Mouse (Mus musculus) MN1 (cell line): ENCODE results near the gene Thap2.

Experiments used
- DNase-seq: peaks from one replicate; pipeline ENCODE4 v3.0.0-alpha.2; 2016; ENCODE audit warnings: low spot score

Gene Thap2

GRCm38 (mm10) chr10:115384221-115385017, at the start of gene Thap2, which contains the start of gene Zfc3h1:
Gene Thap2 (minus strand): TSS chr10:115384443.
Gene Zfc3h1 (plus strand): TSS chr10:115384959.
- peak; percentile 100 for DNase-seq

GRCm38 (mm10) chr10:115425351-115425750, 41.1 kb upstream of the Thap2 start:
- DNase-seq: peak; percentile 76

DNA sequence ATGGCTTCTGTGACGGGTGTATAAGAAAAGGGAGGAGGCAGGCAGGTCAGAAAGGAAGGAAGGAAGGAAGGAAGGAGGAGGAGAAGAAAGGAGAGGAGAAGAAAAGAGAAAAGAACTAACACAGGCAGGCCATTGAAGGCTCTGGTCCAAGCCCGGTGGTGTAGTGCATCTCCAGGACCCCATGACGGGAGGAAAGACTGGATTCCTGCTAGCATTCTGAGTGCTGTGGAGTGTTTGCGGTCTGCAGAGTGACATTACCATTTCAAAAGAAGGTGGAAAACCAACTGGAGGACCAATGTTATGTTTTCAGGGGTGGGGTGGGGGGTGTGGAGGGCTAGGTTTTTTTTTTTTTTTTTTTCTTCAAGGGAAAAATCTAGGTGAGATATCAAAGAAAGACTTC, 37.7 kb upstream of the Thap2 start:
- no peak for DNase-seq

DNA sequence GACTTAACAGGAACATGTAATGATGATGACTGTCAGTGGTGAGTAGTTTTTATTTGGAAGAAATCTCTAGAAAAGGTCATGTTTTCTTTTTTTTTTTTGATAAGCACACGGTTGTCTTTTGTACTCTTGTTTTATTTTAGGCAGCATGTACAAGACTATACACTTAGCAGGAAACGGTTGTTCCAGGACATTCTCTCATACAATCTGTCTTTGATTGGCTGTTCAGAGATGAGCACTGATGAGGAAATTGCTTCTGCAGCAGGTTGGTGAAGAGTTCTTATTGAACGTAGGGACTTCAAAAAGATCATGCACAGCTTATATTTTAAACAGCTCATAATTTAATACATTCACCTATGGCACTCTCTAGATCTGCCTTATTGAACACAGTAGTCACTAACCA, 29.8 kb upstream of the Thap2 start:
- DNase-seq: no peak

GRCm38 (mm10) chr10:115413496-115413895, 29.3 kb upstream of the Thap2 start:
- DNase-seq: no peak

GRCm38 (mm10) chr10:115406393-115406792, 22.1 kb upstream of the Thap2 start:
- DNase-seq: peak; percentile 88

- DNase-seq: no peak
Measured at GRCm38 (mm10) chr10:115391896-115392295, 7.7 kb upstream of the Thap2 start.

DNA sequence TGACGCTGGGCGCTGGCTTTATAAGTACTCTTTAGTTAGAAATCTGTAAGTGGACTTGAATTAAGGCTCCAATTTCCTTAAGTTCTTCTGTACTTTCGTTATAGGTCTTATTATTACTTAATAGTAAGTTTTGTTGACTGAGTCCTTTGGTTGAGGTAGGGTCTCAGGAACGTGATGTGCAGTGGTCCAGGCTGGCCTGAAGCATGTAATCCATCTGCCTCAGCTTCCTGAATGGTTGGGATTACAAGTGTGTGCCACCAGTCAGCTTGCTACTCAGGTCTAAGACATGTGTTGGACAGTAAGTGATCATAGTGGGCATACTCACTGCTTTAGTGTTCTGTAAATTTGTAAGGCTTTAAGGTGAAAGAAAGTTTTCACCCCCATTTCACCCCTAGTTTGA, 6.8 kb upstream of the Thap2 start:
- DNase-seq: no peak

GRCm38 (mm10) chr10:115387891-115388290, 3.6 kb upstream of the Thap2 start:
- peak; percentile 78 for DNase-seq

GRCm38 (mm10) chr10:115385018-115386002, 1.1 kb upstream of the Thap2 start:
- DNase-seq: peak; percentile 76

GRCm38 (mm10) chr10:115383644-115384220, 511 bp downstream of the Thap2 start:
- peak; percentile 71 for DNase-seq

DNA sequence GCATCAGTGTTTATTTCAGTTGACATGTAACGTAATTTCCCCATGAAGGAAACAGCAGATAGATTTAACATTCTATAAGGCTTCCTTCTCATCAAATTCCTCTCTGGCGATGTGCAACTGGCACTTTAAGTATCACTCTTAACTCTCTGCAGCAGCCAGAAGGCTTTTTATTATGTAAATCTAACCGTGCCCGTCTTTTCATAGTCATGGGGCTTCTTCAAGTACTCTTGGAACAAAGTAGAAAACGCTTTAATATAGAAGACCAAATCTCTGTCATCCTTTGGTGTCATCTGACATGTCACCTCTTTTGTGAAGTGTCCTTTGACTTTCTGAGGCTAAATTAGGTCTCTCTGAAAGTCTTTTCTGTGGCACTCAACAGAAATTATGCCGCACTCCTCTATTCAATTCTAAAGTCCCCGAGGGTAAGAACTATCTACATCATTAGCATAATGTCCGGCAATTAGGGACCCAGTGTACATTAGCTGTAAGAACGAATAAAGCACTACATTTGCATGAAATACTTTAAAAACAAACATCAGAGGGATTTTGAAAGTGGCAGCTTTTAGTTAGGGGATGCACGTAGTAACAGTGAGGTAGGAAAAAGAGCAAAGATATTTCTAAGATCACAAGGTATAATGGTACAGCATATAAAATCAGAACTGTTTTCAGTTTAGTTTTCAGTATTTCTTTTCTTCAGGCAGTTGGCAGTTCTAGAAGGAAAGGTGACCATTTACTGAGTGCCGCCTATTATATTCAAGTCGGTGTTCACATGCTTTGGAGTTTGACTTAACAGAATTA, 1.2 kb downstream of the Thap2 start:
- DNase-seq: no peak

- no peak for DNase-seq
Measured at GRCm38 (mm10) chr10:115381506-115382084, 2.6 kb downstream of the Thap2 start.

- DNase-seq: no peak
Measured at GRCm38 (mm10) chr10:115363151-115363550, 21.1 kb downstream of the Thap2 start.

GRCm38 (mm10) chr10:115362623-115362964, 21.6 kb downstream of the Thap2 start:
- no peak for DNase-seq

GRCm38 (mm10) chr10:115361840-115362622, 22.2 kb downstream of the Thap2 start, which contains the start of gene Tmem19:
Gene Tmem19 (minus strand): TSS chr10:115362501.
- DNase-seq: peak; percentile 100

- peak; percentile 33 for DNase-seq
Measured at GRCm38 (mm10) chr10:115359066-115359465, 25.2 kb downstream of the Thap2 start.

DNA sequence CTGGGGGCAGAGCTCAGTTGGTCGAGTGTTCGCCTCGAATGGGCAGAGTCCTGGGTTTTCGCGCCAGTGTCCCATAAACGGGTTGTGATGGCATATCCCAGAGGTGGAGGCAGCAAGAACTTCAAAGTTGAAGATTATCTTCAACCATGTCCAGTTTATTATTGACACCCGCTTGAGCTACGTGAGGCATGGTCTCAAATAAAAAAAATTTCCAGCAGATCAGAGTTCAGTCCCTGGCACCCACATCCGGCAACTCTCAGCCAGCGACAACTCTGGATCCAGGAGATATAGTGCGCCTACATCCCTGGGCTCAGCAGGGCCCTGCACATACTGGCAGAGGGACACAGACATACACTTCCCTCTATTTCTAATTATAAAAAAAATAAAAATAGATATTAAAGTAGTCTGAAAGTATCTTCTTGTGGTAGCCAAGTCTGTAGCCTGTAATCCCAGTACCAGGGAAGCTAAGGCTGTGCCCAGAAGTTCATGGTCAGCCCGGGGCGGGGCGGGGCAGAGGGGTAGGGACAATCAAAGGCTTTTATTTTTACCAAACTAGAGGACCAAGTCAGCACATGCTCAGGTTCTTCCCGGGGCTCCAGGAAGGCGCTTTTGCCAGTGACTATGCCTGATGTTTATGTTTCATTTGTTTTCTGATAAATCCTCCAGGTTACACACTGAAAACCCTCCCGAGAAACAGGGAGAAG, 25.9 kb downstream of the Thap2 start:
- DNase-seq: no peak

DNA sequence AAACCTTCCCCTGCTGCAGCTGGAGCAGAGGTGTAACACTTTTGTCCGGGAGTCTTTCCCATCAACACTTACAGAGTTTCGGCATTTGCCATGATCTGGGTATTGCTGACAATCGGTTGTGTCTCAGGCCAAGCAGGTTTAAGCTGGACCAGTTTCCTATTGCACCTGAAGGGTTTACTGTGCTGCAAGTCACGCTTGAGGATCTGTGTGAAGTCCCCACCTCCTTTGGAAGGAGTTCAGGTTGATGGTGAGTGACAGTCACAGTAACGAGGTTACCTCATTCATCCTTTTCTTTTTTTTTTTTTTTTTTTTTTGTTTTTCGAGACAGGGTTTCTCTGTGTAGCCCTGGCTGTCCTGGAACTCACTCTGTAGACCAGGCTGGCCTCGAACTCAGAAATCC, 28.1 kb downstream of the Thap2 start:
- no peak for DNase-seq

DNA sequence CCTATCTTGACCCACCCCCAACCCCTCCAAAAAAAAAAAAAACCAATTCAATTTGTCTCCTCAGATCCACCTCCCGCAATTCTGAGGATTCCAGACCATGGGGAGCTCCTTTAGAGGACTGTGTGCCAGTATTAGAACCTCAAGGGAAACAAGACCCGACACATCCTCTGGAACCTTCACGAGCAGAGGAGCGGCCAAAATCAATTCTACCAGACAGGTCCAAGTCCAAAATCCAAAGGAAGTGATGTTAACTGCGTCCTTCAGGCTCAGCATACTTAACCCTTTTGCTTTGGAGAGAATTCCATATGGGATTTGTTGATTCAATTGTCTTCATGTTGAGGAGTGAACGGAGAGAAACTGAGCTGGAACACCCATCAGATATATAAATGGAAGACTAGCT, 29.2 kb downstream of the Thap2 start:
- DNase-seq: no peak
